Mouse (Mus musculus): Measurements from ENCODE around the gene Mysm1. TPM values are rescaled to one million over a fixed set of nuclear protein-coding genes. Genes with fewer than 3 reads are reported as not detected.

Gene Mysm1
- polyA plus RNA-seq, 1 experiment from 2014 or later, result 35.0 TPM

DNA sequence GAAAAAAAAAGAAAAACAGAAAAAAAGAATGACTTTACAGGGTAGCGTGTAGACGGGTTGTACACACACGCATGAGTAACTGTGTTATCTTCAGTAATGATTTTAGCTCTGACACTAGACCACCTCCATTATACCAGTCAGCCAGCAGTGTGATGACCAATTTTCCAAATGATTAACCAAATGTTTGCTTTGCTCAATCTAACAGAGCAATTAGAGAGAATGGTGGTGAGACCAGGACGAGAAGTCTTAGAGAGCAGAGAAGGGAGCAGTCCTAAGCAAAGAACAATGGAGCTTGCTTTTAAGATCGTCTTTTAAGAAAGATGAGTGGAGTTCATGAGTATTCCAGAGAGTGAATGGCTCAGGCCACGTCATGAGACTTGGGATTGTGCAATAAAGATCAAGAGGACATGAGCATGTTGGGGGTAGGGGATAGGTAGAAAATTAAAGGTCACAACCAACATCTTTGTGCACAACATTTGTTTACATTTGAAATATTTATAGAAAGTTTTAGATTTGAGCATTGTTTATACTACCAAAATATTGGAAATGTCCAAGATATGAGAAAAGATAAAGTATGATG is 26.4 kb upstream of the Mysm1 start:
- Histone ChIP-seq H3K27me3 (peaks cover 3% of the 10 kb centered on the region; the same call in 1 of the 2 replicates), H3K9ac (replicated peaks) (no peak overlapping the region), H3K9me3 (no peaks in the 10 kb centered on the region), H3K27ac (replicated peaks) (no peak overlapping the region), H3K4me1 (no peaks in the 10 kb centered on the region), H3K4me3 (no peak overlapping the region), H3K4me2 (replicated peaks) (no peak overlapping the region), H3K36me3 (no peaks in the 10 kb centered on the region)
- 67% methylated on average over 6 of the region's 6 CpGs for WGBS
- no peak for ATAC-seq (ENCODE audit: low FRiP score, low read depth)

DNA sequence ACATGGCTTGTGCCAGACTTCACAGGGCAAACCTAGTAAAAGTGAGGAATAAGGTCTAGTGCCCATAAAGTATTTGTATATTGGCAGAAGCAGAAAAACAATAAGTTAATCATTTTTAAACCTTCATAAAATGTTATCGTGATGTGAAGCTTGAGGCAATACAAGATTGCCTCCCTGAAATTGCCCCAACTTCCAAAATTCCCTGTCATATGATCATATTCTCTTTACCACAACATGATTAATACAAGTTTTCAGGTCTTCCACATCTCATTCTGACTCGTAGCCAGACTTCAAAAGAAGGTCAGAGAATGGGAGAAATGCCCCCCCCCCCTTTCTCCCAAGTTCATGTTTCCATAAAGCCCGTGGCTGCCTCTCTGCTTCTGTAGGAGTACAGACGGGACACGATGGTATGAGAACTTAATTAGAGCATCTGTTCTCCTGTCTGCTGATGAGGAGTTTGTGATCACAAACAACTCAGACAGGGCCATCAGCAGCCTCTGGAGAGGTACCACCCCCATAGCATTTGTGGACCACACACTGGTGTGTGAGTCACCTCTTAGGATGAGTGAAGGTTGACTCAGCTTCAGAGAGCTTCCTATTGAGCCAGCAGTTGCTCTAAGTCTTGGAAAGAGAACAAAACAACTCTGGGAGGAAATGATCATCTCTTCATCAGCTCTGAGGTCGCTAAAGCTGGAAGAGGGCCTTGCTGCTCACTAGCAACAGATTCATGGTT is 22.3 kb upstream of the Mysm1 start:
- ATAC-seq (ENCODE audit: low FRiP score, low read depth), result no peak
- WGBS, result 76% methylated on average over 6 of the region's 6 CpGs
- H3K27ac ChIP-seq (replicated peaks), result no peak overlapping the region
- no peaks in the 10 kb centered on the region for H3K27me3 ChIP-seq
- H3K36me3 ChIP-seq, result no peaks in the 10 kb centered on the region
- H3K4me2 ChIP-seq (replicated peaks), result no peak overlapping the region
- H3K4me1 ChIP-seq, result no peaks in the 10 kb centered on the region
- H3K4me3 ChIP-seq, result no peak overlapping the region
- H3K9me3 ChIP-seq, result no peaks in the 10 kb centered on the region
- no peak overlapping the region for H3K9ac ChIP-seq (replicated peaks)

DNA sequence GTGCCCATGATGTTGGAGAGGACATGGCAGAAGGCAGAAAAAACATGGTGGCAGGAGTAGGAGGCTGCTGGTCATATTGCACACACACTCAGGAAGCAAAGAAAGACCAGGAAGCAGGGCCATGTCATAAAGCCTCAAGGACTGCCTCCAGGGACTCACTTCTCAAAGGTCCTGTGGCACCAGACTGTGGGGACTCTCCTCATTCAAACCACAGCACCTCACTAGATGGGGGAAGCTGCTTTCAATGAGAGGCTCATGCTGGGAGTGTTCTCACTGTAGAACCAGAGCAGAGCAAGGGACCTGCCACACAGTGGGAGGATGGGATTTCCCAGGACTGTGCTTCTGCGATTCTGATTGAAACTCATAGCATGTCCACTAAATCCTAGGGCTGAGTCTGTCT is 21.2 kb upstream of the Mysm1 start:
- no peaks in the 10 kb centered on the region for H3K9me3 ChIP-seq
- H3K4me3 ChIP-seq, result no peak overlapping the region
- H3K4me1 ChIP-seq, result no peaks in the 10 kb centered on the region
- no peaks in the 10 kb centered on the region for H3K27me3 ChIP-seq
- no peak overlapping the region for H3K27ac ChIP-seq (replicated peaks)
- no peak for ATAC-seq (ENCODE audit: low FRiP score, low read depth)
- H3K36me3 ChIP-seq, result no peaks in the 10 kb centered on the region
- H3K4me2 ChIP-seq (replicated peaks), result no peak overlapping the region
- 77% methylated on average over 1 of the region's 1 CpGs for WGBS
- no peak overlapping the region for H3K9ac ChIP-seq (replicated peaks)

DNA sequence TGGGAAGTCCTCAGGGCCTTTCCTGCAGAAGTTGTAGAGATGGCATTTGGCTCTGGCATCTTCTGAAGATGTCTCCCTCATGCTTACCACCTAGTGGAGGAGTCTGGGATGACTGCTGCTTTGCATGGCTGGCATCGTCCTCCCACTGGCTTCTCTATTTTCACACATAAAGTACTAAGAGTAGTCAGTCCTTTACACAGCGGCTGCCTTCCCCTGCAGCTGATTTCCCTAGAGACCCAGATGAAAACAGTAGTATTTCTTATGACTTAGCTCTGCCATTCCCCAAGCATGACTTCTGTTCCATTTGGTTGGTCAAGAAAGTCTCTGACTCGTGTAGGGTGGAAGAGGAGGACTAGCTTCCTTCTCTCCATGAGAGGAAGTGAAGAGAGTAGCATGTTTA is 20.3 kb upstream of the Mysm1 start:
- no peak for ATAC-seq (ENCODE audit: low FRiP score, low read depth)
- Histone ChIP-seq H3K27ac (replicated peaks) (no peak overlapping the region), H3K9ac (replicated peaks) (no peak overlapping the region), H3K4me3 (no peak overlapping the region), H3K4me2 (replicated peaks) (no peak overlapping the region), H3K9me3 (no peaks in the 10 kb centered on the region), H3K4me1 (no peaks in the 10 kb centered on the region), H3K27me3 (no peaks in the 10 kb centered on the region), H3K36me3 (no peaks in the 10 kb centered on the region)
- 70% methylated on average over 3 of the region's 3 CpGs for WGBS

DNA sequence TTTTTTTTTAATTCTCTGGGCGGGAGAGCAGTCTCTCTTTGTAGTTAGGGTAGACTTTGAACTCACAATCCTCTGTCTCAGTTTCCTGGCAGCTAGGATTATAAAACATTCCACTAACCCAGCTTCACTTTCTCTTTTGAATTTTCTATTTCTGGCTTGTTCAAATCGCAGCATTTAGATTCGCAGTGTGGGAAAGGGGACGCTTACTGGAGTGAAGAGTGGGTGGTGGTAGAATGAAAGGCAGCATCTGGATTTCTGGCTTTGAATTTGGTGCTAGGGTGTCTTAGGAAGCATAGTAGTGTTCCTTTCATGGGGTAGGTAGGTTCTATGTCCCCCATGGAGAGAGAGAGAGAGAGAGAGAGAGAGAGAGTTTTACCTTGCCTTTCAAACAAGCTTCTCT is 17.0 kb upstream of the Mysm1 start:
- H3K9ac ChIP-seq (replicated peaks), result no peak overlapping the region
- WGBS, result 80% methylated on average over 4 of the region's 4 CpGs
- no peaks in the 10 kb centered on the region for H3K4me1 ChIP-seq
- H3K4me2 ChIP-seq (replicated peaks), result no peak overlapping the region
- no peaks in the 10 kb centered on the region for H3K36me3 ChIP-seq
- no peak for ATAC-seq (ENCODE audit: low FRiP score, low read depth)
- no peaks in the 10 kb centered on the region for H3K27me3 ChIP-seq
- no peak overlapping the region for H3K27ac ChIP-seq (replicated peaks)
- no peak overlapping the region for H3K4me3 ChIP-seq
- H3K9me3 ChIP-seq, result no peaks in the 10 kb centered on the region

DNA sequence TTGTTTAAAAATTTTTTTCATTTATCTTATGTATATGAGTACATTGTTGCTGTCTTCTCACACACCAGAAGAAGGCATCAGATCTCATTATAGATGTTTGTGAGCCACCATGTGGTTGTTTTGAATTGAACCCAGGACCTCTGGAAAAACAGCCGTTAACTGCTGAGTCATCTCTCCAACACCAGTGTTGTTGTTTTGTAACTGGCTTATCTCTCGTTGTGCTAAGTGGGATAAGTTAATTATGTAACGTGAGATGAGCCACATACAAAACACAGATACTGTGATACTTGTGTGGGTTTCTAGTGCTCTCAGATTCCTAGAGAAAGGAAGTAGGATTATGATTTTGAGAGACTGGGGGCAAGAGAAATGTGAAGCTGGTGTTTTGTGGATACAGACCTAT is 11.3 kb upstream of the Mysm1 start:
- Histone ChIP-seq H3K4me3 (no peak overlapping the region), H3K4me1 (peaks cover 6% of the 10 kb centered on the region), H3K9me3 (no peaks in the 10 kb centered on the region), H3K27ac (replicated peaks) (no peak overlapping the region), H3K9ac (replicated peaks) (no peak overlapping the region), H3K27me3 (no peaks in the 10 kb centered on the region), H3K36me3 (no peaks in the 10 kb centered on the region), H3K4me2 (replicated peaks) (no peak overlapping the region)
- ATAC-seq (ENCODE audit: low FRiP score, low read depth), result no peak
- 64% methylated on average over 3 of the region's 3 CpGs for WGBS

DNA sequence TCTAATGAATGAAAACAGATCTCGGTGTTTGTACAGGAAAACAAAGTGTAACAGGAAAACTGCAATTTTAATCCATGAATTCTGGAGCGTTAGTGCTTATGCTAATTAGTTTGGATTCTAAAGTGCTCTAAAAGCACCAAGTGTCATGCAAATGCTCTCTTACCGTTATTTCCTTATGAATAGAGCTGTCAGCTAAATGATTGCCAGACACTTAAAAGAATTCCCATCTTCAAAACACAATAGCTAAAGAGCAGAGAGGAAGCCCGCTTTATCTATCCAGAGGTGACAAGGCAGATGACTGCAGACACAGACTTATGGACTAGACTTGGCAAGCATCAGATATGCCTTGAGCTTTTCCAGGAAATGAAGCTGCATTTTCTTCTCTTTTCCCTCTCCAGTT is 8.8 kb upstream of the Mysm1 start:
- ATAC-seq (ENCODE audit: low FRiP score, low read depth), result 0 out of 2 replicates have a peak, but pooled peaks have one; percentile 19
- Histone ChIP-seq H3K9me3 (no peaks in the 10 kb centered on the region), H3K27me3 (no peaks in the 10 kb centered on the region), H3K9ac (replicated peaks) (no peak overlapping the region), H3K4me3 (no peak overlapping the region), H3K27ac (replicated peaks) (no peak overlapping the region), H3K4me2 (replicated peaks) (no peak overlapping the region), H3K4me1 (peaks cover 6% of the 10 kb centered on the region), H3K36me3 (no peaks in the 10 kb centered on the region)
- 13% methylated on average over 4 of the region's 4 CpGs for WGBS

DNA sequence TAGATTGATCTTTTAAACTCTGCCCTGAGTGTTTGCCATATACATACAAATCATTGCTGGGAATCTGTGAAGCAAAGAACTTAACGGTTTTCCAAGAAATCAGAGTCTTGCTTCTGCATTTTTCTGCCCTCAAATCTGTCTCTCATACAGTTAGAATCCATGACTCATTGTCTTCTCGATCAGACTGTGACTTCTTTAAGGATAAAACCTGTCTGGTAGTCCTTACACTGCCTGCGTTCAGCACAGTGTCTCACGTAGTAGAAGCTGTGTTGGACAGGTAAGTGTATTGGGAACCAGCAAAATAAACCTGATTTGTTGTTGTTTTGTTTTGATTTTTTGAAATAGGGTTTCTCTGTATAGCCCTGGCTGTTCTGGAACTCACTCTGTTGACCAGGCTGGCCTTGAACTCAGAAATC is 608 bp upstream of the Mysm1 start:
- Histone ChIP-seq H3K4me1 (peaks cover 15% of the 10 kb centered on the region), H3K27me3 (no peaks in the 10 kb centered on the region)
- WGBS, result 55% methylated on average over 4 of the region's 4 CpGs

DNA sequence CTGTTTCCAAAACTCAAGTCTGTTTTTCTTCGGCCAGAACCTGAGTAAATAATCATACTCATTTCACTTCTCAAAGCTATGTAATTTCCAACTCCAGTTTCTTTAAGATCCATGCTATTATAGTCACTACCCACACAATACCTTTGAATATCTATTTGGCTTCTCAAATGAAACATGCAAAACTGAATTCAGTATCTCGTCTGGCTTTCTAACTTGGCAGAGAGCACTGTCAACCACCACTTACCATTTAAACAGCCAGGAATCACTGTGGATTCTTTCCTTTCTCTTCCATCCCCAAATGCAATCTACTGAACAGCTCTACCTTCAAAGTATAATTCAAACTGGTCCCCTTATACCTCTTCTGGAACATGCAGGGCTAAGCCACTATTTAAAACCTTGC is 5.6 kb downstream of the Mysm1 start:
- no peak overlapping the region for H3K4me2 ChIP-seq (replicated peaks)
- peaks cover 36% of the 10 kb centered on the region for H3K36me3 ChIP-seq
- H3K4me3 ChIP-seq, result no peak overlapping the region
- H3K27ac ChIP-seq (replicated peaks), result no peak overlapping the region
- 93% methylated on average over 2 of the region's 2 CpGs for WGBS
- H3K9ac ChIP-seq (replicated peaks), result no peak overlapping the region
- no peaks in the 10 kb centered on the region for H3K27me3 ChIP-seq
- ATAC-seq (ENCODE audit: low FRiP score, low read depth), result no peak
- no peaks in the 10 kb centered on the region for H3K9me3 ChIP-seq
- peaks cover 12% of the 10 kb centered on the region for H3K4me1 ChIP-seq

More for the DNA sequence above, 608 bp upstream of the Mysm1 start:
- no peaks in the 10 kb centered on the region for H3K9me3 ChIP-seq
- peak overlapping the region; percentile 65 for H3K4me2 ChIP-seq (replicated peaks)
- peak; percentile 27 for ATAC-seq (ENCODE audit: low FRiP score, low read depth)
- peak overlapping the region; percentile 91 for H3K27ac ChIP-seq (replicated peaks)
- H3K36me3 ChIP-seq, result peaks cover 13% of the 10 kb centered on the region
- peak overlapping the region; percentile 86 for H3K9ac ChIP-seq (replicated peaks)
- peak overlapping the region; percentile 84 for H3K4me3 ChIP-seq

DNA sequence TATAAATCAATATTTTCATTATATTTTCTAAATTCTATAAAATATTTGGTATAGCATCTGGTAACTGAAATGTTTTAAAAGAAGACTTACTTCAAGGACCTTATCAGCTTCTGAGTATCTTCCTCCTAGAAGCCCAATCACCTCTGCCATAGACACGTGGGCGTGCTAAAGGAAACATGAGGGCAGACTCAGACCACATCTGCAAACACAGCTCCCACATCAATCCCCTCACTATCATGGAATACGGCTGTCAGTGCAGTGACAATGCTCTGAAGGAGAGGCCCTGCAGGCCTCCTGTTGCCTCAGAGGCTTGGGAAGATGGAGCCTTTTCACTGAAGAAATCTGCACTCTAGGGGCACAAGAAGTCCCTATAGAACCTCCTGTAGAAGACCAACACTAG is 26.1 kb downstream of the Mysm1 start:
- Histone ChIP-seq H3K4me3 (no peak overlapping the region), H3K36me3 (peaks cover 66% of the 10 kb centered on the region)
- 91% methylated on average over 3 of the region's 3 CpGs for WGBS

DNA sequence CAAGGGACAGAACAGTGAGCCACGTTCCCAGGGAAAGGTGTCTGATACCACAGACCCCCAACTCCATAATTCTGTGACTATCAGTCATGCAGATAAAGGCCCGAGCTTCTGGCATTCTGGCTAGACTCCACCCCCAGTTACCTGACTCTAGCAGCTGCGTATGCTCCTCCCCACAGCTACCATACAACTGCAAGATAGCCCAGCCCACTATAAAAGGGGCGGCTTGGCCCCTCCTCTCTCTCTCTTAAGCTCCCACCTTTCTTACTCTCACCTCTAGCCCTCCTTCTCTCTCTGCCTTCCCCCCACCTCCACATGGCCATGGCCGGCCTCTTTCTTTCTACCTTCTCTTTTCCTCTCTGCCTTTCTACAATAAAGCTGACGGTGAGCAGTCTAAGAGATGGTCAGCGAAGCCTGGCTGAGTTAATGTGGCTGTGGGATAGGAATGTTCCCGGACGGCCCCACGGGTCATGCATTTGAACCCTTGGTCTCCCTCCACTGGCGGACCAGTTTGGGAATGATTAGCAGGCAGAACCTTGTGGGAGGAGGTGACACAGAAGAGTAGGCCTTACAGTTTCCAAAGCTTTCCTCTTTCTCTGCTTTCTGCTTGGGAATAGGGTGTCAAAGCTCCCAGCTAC is 37.6 kb downstream of the Mysm1 start:
- Histone ChIP-seq H3K9me3 (no peaks in the 10 kb centered on the region), H3K27me3 (no peaks in the 10 kb centered on the region), H3K4me3 (no peak overlapping the region), H3K4me2 (replicated peaks) (no peak overlapping the region), H3K36me3 (peaks cover 37% of the 10 kb centered on the region), H3K9ac (replicated peaks) (no peak overlapping the region), H3K27ac (replicated peaks) (no peak overlapping the region), H3K4me1 (no peaks in the 10 kb centered on the region)
- WGBS, result 83% methylated on average over 11 of the region's 11 CpGs
- no peak for ATAC-seq (ENCODE audit: low FRiP score, low read depth)

More for the DNA sequence above, 26.1 kb downstream of the Mysm1 start:
- H3K4me2 ChIP-seq (replicated peaks), result no peak overlapping the region
- no peak overlapping the region for H3K9ac ChIP-seq (replicated peaks)
- no peak for ATAC-seq (ENCODE audit: low FRiP score, low read depth)
- H3K27ac ChIP-seq (replicated peaks), result no peak overlapping the region
- H3K4me1 ChIP-seq, result no peaks in the 10 kb centered on the region
- H3K27me3 ChIP-seq, result no peaks in the 10 kb centered on the region
- H3K9me3 ChIP-seq, result no peaks in the 10 kb centered on the region

DNA sequence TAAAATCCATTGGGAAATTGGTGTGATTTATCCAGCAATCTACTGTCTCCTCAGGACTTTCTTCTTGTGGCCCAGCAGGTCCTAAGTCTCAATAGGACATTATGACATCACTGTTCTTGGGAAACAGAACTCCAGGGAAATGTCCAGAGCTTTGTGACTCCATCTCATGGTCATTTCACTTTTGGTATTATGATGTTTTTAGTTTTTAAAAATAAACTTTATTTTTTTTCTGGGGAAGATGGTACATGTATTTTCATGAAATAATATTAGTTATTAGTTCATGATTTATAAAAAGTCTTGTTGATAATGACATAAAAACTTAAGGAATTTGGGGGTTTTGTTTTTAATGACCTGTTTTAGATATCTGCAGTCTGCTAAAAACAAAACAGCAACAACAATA is 50.2 kb downstream of the Mysm1 start, which contains the start of gene Eqtn:
Gene Eqtn, minus strand, starts transcription at position 101 of the 400 bp plus-strand sequence.
- no peak within 1 kb of the TSS for H3K4me2 ChIP-seq (replicated peaks)
- H3K27me3 ChIP-seq, result no peaks in the 10 kb centered on the region

More for the DNA sequence above, 50.2 kb downstream of the Mysm1 start, which contains the start of gene Eqtn:
- H3K9ac ChIP-seq (replicated peaks), result no peak within 1 kb of the TSS
- H3K9me3 ChIP-seq, result no peaks in the 10 kb centered on the region
- no peak within 1 kb of the TSS for H3K4me3 ChIP-seq
- no peaks in the 10 kb centered on the region for H3K36me3 ChIP-seq
- ATAC-seq (ENCODE audit: low FRiP score, low read depth), result no peak
- no peak within 1 kb of the TSS for H3K27ac ChIP-seq (replicated peaks)
- H3K4me1 ChIP-seq, result no peaks in the 10 kb centered on the region
